Mouse (Mus musculus) kidney, embryonic 16.5 days (tissue): ENCODE measurements around the gene Filip1l. TPM values are rescaled to one million over a fixed set of nuclear protein-coding genes. Genes with fewer than 3 reads are reported as not detected.

Source experiments
- ATAC-seq: fragments of 200-750 bp; cut with Nextera tagmentation; 2 replicates; pipeline ENCODE4 v1.8.0; 2017; ENCODE audit warnings: moderate TSS enrichment; ENCODE audit not compliant: low FRiP score, low TSS enrichment
- H3K27ac ChIP-seq: fragments of 300-500 bp; sonication (generic); 2 replicates; pipeline ENCODE4 v1.5.1; 2014; ENCODE audit warnings: low read length
- H3K27me3 ChIP-seq: fragments of 300-500 bp; sonication (generic); 2 replicates; pipeline ENCODE4 v1.6.1; 2014; ENCODE audit warnings: low read length, control low read depth, mixed read lengths; ENCODE audit not compliant: insufficient read depth
- H3K36me3 ChIP-seq: fragments of 300-500 bp; sonication (generic); 2 replicates; pipeline ENCODE4 v1.6.1; 2014; ENCODE audit warnings: low read length, control low read depth, mixed read lengths; ENCODE audit not compliant: insufficient read depth
- H3K4me1 ChIP-seq: fragments of 300-500 bp; sonication (generic); 2 replicates; pipeline ENCODE4 v1.6.1; 2014; ENCODE audit warnings: low read length, control low read depth, mixed read lengths; ENCODE audit not compliant: insufficient read depth
- H3K4me2 ChIP-seq: fragments of 300-500 bp; sonication (generic); replicated peaks from 2 replicates; pipeline ENCODE4 v1.6.1; 2014; ENCODE audit warnings: low read depth, low read length
- H3K4me3 ChIP-seq: fragments of 300-500 bp; sonication (generic); 2 replicates; pipeline ENCODE4 v1.5.1; 2014; ENCODE audit warnings: mild to moderate bottlenecking, low read length
- H3K9ac ChIP-seq: fragments of 300-500 bp; sonication (generic); replicated peaks from 2 replicates; pipeline ENCODE4 v1.6.1; 2014; ENCODE audit warnings: low read length
- H3K9me3 ChIP-seq: fragments of 300-500 bp; sonication (generic); 2 replicates; pipeline ENCODE4 v1.6.1; 2016; ENCODE audit warnings: low read length, control low read depth
- WGBS: fragments of 180-500 bp; shearing (Covaris S2); extraction: QIAGEN DNeasy Blood & Tissue Kit; methylation state at CpG from one replicate; pipeline ENCODE4 v1.1.7; 2014; 5-methylcytosine and 5-hydroxymethylcytosine counted together
- polyA plus RNA-seq: library from polyadenylated mRNA; unstranded; fragments of >200 nt; fragmentation: Nextera tagmentation; extraction: Ambion mirVana; gene quantifications from 2 replicates; pipeline ENCODE4 v1.2.1, GENCODE M21; 2015

Filip1l gene
- polyA plus RNA-seq, 1 experiment from 2014 or later = 27.7 TPM

DNA sequence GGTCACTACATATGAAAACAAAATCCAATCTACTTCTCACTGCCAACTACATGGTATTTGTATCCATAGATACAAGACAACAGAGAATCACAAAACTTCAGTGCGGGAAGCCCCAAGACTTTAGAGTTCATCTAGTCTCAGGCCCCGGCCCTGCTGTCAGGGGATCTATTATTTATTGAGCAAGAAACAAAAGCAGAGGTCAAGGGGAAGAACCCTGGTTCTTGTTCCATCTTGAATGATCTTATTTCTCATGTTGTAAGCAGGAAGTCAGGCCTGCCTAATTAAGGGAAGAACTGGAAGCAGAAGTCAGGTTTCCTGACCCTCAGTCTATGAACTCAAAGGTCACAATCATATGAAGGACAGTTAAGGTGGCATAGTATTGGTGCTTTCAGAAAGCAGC, 149.3 kb downstream of the Filip1l start:
- no peaks in the 10 kb centered on the region for H3K36me3 ChIP-seq
- no peak overlapping the region for H3K9ac ChIP-seq
- no peaks in the 10 kb centered on the region for H3K9me3 ChIP-seq
- H3K4me3 ChIP-seq = no peak overlapping the region
- H3K27ac ChIP-seq = no peak overlapping the region
- H3K27me3 ChIP-seq = no peaks in the 10 kb centered on the region
- no peak for ATAC-seq
- no peak overlapping the region for H3K4me2 ChIP-seq
- peaks cover 3% of the 10 kb centered on the region; the same call in 1 of the 2 replicates for H3K4me1 ChIP-seq
- WGBS = 41% methylated on average over 2 of the region's 2 CpGs

DNA sequence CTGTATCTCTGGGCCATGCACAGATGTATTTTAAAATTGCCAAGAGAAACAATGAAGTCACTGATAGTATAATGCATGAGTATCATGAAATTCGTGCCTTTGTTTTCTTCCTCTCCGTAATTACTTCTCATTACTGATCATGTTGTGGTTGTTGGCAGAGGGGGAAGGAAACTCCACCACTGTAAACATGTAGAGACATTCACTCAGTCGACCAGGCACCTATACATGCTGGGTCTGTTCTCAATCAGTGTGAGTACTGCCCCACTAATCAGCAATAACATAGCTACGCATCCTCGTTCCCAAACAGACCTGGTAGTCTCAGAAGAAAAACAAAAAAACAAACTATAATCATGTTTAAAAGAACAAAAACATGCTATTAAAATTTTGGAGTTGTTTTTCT, 149.9 kb downstream of the Filip1l start:
- H3K9me3 ChIP-seq = no peaks in the 10 kb centered on the region
- no peaks in the 10 kb centered on the region for H3K27me3 ChIP-seq
- WGBS = 67% methylated on average over 5 of the region's 5 CpGs
- H3K4me1 ChIP-seq = peaks cover 3% of the 10 kb centered on the region; the same call in 1 of the 2 replicates
- H3K36me3 ChIP-seq = no peaks in the 10 kb centered on the region
- H3K27ac ChIP-seq = no peak overlapping the region
- ATAC-seq = no peak
- no peak overlapping the region for H3K9ac ChIP-seq
- no peak overlapping the region for H3K4me3 ChIP-seq
- no peak overlapping the region for H3K4me2 ChIP-seq

- no peak for ATAC-seq
- H3K4me2 ChIP-seq = no peak overlapping the region
- H3K36me3 ChIP-seq = no peaks in the 10 kb centered on the region
- H3K9me3 ChIP-seq = no peaks in the 10 kb centered on the region
- no peak overlapping the region for H3K9ac ChIP-seq
- 90% methylated on average over 4 of the region's 4 CpGs for WGBS
- no peak overlapping the region for H3K27ac ChIP-seq
- H3K4me1 ChIP-seq = peaks cover 3% of the 10 kb centered on the region; the same call in 1 of the 2 replicates
- H3K27me3 ChIP-seq = no peaks in the 10 kb centered on the region
- no peak overlapping the region for H3K4me3 ChIP-seq
Measured at GRCm38 (mm10) chr16:57504728-57505127, 151.8 kb downstream of the Filip1l start.

DNA sequence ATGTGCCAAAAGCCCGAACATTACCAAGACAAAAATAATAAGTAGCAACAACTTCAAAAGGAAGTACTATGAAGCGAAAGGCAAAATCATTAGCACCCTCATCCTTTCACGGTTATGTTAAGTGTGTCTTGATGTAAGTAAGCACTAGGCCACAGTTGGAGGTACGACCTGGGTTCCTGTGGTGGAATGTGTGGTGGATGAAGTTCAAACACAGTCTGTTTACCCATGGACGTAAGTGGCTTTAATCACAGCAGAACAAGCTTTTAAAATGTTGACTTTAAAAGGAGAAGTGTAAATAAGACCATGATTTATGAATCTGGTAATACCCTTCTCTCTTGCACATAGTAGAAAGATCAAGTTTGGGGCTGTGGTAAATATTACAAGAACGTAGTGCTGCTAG, 153.2 kb downstream of the Filip1l start:
- Histone ChIP-seq H3K4me3 (no peak overlapping the region), H3K27me3 (no peaks in the 10 kb centered on the region), H3K4me2 (no peak overlapping the region), H3K27ac (no peak overlapping the region), H3K9ac (no peak overlapping the region), H3K9me3 (no peaks in the 10 kb centered on the region), H3K36me3 (no peaks in the 10 kb centered on the region), H3K4me1 (peaks cover 3% of the 10 kb centered on the region; the same call in 1 of the 2 replicates)
- WGBS = 50% methylated on average over 6 of the region's 6 CpGs
- ATAC-seq = no peak

DNA sequence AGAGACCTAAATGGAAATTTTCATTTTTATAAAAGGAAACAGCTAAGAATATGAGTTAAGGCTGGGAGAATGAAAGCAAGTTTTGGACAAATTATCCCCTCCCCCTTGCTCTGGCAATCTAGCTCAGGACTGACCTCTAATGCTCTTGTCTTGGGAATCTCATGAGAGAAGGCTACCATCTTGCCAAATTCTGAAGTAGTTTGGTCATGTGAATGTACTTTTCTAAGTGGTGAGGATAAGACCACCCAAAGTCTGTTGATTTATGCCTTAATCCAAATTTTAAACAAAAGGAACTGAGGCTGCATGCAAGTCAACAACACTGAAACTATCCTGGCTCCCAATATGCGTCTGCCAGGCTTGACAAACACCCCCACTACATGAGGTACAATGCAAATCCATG, 155.5 kb downstream of the Filip1l start:
- ATAC-seq = no peak
- Histone ChIP-seq H3K27me3 (no peaks in the 10 kb centered on the region), H3K36me3 (no peaks in the 10 kb centered on the region), H3K9ac (no peak overlapping the region), H3K9me3 (no peaks in the 10 kb centered on the region), H3K4me3 (no peak overlapping the region), H3K4me1 (no peaks in the 10 kb centered on the region), H3K27ac (no peak overlapping the region), H3K4me2 (no peak overlapping the region)
- WGBS = 93% methylated on average over 1 of the region's 1 CpGs

DNA sequence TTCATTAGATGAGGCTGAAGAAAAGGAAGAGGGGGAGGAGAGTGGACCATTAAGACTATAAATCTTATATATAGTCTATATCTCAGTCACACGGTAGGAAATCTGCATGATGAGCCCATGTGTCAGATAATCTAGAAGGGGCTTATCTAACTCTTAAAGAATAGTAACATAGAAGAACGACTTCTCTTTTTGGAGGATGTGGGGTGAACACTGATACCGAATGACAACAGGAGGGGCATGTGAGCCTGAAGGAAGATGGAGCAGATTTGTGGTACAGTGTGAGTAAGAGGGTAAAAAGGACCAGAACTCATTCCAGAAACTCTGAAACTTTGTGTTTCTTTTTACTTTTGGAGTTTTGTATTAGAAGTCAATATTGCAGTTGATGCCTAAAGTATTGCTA, 156.2 kb downstream of the Filip1l start:
- Histone ChIP-seq H3K9ac (no peak overlapping the region), H3K9me3 (no peaks in the 10 kb centered on the region), H3K27me3 (no peaks in the 10 kb centered on the region), H3K4me2 (no peak overlapping the region), H3K4me1 (no peaks in the 10 kb centered on the region), H3K27ac (no peak overlapping the region), H3K4me3 (no peak overlapping the region), H3K36me3 (no peaks in the 10 kb centered on the region)
- ATAC-seq = no peak
- 73% methylated on average over 3 of the region's 3 CpGs for WGBS

- 88% methylated on average over 7 of the region's 7 CpGs for WGBS
- Histone ChIP-seq H3K27ac (no peak overlapping the region), H3K4me3 (no peak overlapping the region), H3K36me3 (no peaks in the 10 kb centered on the region), H3K4me2 (no peak overlapping the region), H3K27me3 (no peaks in the 10 kb centered on the region), H3K9me3 (no peaks in the 10 kb centered on the region), H3K4me1 (no peaks in the 10 kb centered on the region), H3K9ac (no peak overlapping the region)
- ATAC-seq = no peak
Measured at GRCm38 (mm10) chr16:57513562-57513961, 160.7 kb downstream of the Filip1l start.

- no peak overlapping the region for H3K27ac ChIP-seq
- no peak overlapping the region for H3K9ac ChIP-seq
- no peaks in the 10 kb centered on the region for H3K9me3 ChIP-seq
- 73% methylated on average over 4 of the region's 4 CpGs for WGBS
- no peak for ATAC-seq
- no peaks in the 10 kb centered on the region for H3K4me1 ChIP-seq
- no peaks in the 10 kb centered on the region for H3K27me3 ChIP-seq
- no peak overlapping the region for H3K4me3 ChIP-seq
- no peak overlapping the region for H3K4me2 ChIP-seq
- no peaks in the 10 kb centered on the region for H3K36me3 ChIP-seq
Measured at GRCm38 (mm10) chr16:57514371-57514770, 161.5 kb downstream of the Filip1l start.

DNA sequence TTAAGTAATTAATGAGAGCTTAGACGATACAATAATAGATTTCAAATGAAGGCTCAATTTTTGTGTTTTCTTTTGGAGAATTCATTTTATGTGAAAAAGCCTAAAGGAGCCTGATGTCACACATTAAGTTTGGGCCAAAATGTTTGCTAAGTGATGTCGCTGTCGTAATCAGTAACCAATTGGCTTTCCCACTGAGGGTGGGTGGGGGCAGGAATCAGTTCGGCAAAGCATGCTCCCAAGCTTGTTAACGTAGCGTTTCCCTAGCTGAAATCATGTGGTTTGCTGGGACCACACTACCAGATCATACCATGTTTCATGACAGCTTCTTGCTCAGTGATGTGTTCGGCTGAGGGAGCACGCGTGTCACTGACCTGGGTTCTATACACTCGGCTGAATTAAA, 162.7 kb downstream of the Filip1l start:
- 64% methylated on average over 10 of the region's 10 CpGs for WGBS
- Histone ChIP-seq H3K4me1 (0 out of 2 replicates have a peak, but pooled peaks cover 3% of the 10 kb centered on the region), H3K4me3 (no peak overlapping the region), H3K9me3 (no peaks in the 10 kb centered on the region), H3K9ac (no peak overlapping the region), H3K27me3 (no peaks in the 10 kb centered on the region), H3K27ac (no peak overlapping the region), H3K4me2 (no peak overlapping the region), H3K36me3 (no peaks in the 10 kb centered on the region)
- ATAC-seq = no peak

GRCm38 (mm10) chr16:57525046-57525445, 172.2 kb downstream of the Filip1l start:
- H3K9ac ChIP-seq = no peak overlapping the region
- no peak overlapping the region for H3K4me2 ChIP-seq
- no peak for ATAC-seq
- H3K4me3 ChIP-seq = no peak overlapping the region
- no peaks in the 10 kb centered on the region for H3K27me3 ChIP-seq
- WGBS = 87% methylated on average over 5 of the region's 5 CpGs
- no peaks in the 10 kb centered on the region for H3K9me3 ChIP-seq
- peaks cover under 1% of the 10 kb centered on the region; the same call in 1 of the 2 replicates for H3K4me1 ChIP-seq
- no peaks in the 10 kb centered on the region for H3K36me3 ChIP-seq
- no peak overlapping the region for H3K27ac ChIP-seq
